In genomic region chr15:28154822-28155501, GRCm38 (mm10) we compare ENCODE assay signal across 8 mouse cellular contexts. TPM values are rescaled to one million over a fixed set of nuclear protein-coding genes. Genes with fewer than 3 reads are reported as not detected.
A peak's percentile ranks its signal among the peaks of the same experiment; 100 is the strongest.
DNase-seq lines count a peak whose midpoint lies in the region; ATAC-seq lines count a peak whose summit lies in the region.

No protein-coding gene starts in this region.

- peaks cover 11% of the 10 kb centered on the region; the same call in 1 of the 2 replicates for H3K27me3 ChIP-seq in neural tube, embryonic 15.5 days (replicated peaks)

- peak overlapping the region; percentile 40 for H3K4me3 ChIP-seq in neural tube, embryonic 15.5 days (replicated peaks)

- no peak overlapping the region for H3K27ac ChIP-seq in neural tube, embryonic 15.5 days (replicated peaks)

- H3K9ac ChIP-seq in neural tube, embryonic 15.5 days (replicated peaks): peak overlapping the region; percentile 40; the same call in 1 of the 2 replicates

- 6% methylated on average over 26 of the region's 27 CpGs for WGBS in neural tube, embryonic 15.5 days

- H3K4me1 ChIP-seq in neural tube, embryonic 15.5 days: peaks cover 22% of the 10 kb centered on the region

- no peaks in the 10 kb centered on the region for H3K36me3 ChIP-seq in neural tube, embryonic 15.5 days

- H3K9me3 ChIP-seq in neural tube, embryonic 15.5 days (replicated peaks): no peaks in the 10 kb centered on the region

- peak overlapping the region; percentile 78 for H3K4me2 ChIP-seq in neural tube, embryonic 15.5 days

- DNase-seq in adrenal gland, adult 2 months: peak; percentile 27
- DNase-seq in adrenal gland, postnatal 4 days (ENCODE audit: low spot score in 2 of 2): no peak
- DNase-seq in cerebellum, postnatal 25 days: peak; percentile 58 to 65
- peak; percentile 28 for DNase-seq in kidney, postnatal 14 days
- peak; percentile 15 for DNase-seq in liver
- no peak for DNase-seq in urinary bladder, adult 18-20 months (ENCODE audit: low spot score in 2 of 2)

- peak; percentile 38 for ATAC-seq in granulocyte monocyte progenitor cell, adult 5-6 weeks (replicated peaks; ENCODE audit: poor library complexity, severe bottlenecking)
- ATAC-seq in neural tube, embryonic 15.5 days (ENCODE audit: low FRiP score): peak; percentile 93

RNA-seq across cellular contexts. Expression of gene Dnah5, which starts 48.6 kb away (rescaled TPM):
- under 1 TPM; 0.03 to 0.12 TPM for total RNA-seq in adrenal gland, adult 2 months (2021)
- 0.01 TPM in 1 of 2 replicates, not detected in the other for polyA plus RNA-seq in adrenal gland, adult 2 months (2012; rRNA removed)
- total RNA-seq in adrenal gland, postnatal 4 days (2021): under 1 TPM; 0.06 to 0.45 TPM
- not detected in 2 replicates for total RNA-seq in granulocyte monocyte progenitor cell, adult 5-6 weeks (2014; fragmentation: Nextera tagmentation)
- not detected in 2 replicates for total RNA-seq in granulocyte monocyte progenitor cell, adult 5-6 weeks (2017)
- polyA plus RNA-seq in neural tube, embryonic 15.5 days (2015; fragmentation: Nextera tagmentation; extraction: Ambion mirVana): 0.14 and 0.18 TPM in 2 replicates

Comparison
In these comparisons a context has a peak if more than half of its experiments do, and no peak if none do; other contexts are left out.
1. DNase-seq: peak in adrenal gland, adult 2 months (single experiment), cerebellum, postnatal 25 days (2 of 2), kidney, postnatal 14 days (single experiment) and liver (single experiment); none in adrenal gland, postnatal 4 days (0 of 2) and urinary bladder, adult 18-20 months (0 of 2).